Mouse (Mus musculus) liver, embryonic 11.5 days (tissue): ENCODE measurements around the gene Ptprd. TPM values are rescaled to one million over a fixed set of nuclear protein-coding genes. Genes with fewer than 3 reads are reported as not detected.

Experiments used
- ATAC-seq: fragments of 200-750 bp; cut with Nextera tagmentation; replicated peaks from 2 replicates; pipeline ENCODE4 v1.8.0; 2017; ENCODE audit warnings: moderate number of reproducible peaks, mild to moderate bottlenecking, moderate TSS enrichment, moderate library complexity; ENCODE audit not compliant: low FRiP score
- DNase-seq: peaks from one replicate; pipeline ENCODE4 v3.0.0-alpha.2; 2017; ENCODE audit warnings: low spot score
- H3K27ac ChIP-seq: fragments of 300-500 bp; sonication (generic); 2 replicates; pipeline ENCODE4 v1.5.1; 2014; ENCODE audit warnings: mild to moderate bottlenecking, low read depth, low read length, control low read depth
- H3K27me3 ChIP-seq: fragments of 300-500 bp; sonication (generic); replicated peaks from 2 replicates; pipeline ENCODE4 v1.6.1; 2014; ENCODE audit warnings: low read length, mixed read lengths; ENCODE audit not compliant: control insufficient read depth, insufficient read depth
- H3K36me3 ChIP-seq: fragments of 300-500 bp; sonication (generic); 2 replicates; pipeline ENCODE4 v1.6.1; 2014; ENCODE audit warnings: mild to moderate bottlenecking, low read length, moderate library complexity, mixed read lengths; ENCODE audit not compliant: control insufficient read depth, insufficient read depth
- H3K4me1 ChIP-seq: fragments of 300-500 bp; sonication (generic); replicated peaks from 2 replicates; pipeline ENCODE4 v1.6.1; 2014; ENCODE audit warnings: low read length, mixed read lengths; ENCODE audit not compliant: control insufficient read depth, insufficient read depth
- H3K4me2 ChIP-seq: fragments of 300-500 bp; sonication (generic); 2 replicates; pipeline ENCODE4 v1.6.1; 2014; ENCODE audit warnings: mild to moderate bottlenecking, control low read depth, moderate library complexity
- H3K4me3 ChIP-seq: fragments of 300-500 bp; sonication (generic); 2 replicates; pipeline ENCODE4 v1.5.1; 2014; ENCODE audit warnings: low read depth, low read length, control low read depth
- H3K9ac ChIP-seq: fragments of 300-500 bp; sonication (generic); 2 replicates; pipeline ENCODE4 v1.6.1; 2014; ENCODE audit warnings: low read depth, low read length, control low read depth
- H3K9me3 ChIP-seq: fragments of 300-500 bp; sonication (generic); 2 replicates; pipeline ENCODE4 v1.6.1; 2016; ENCODE audit warnings: low read length, inconsistent platforms, mixed read lengths; ENCODE audit not compliant: control insufficient read depth
- WGBS: fragments of 180-500 bp; shearing (Covaris S2); extraction: QIAGEN DNeasy Blood & Tissue Kit; methylation state at CpG from one replicate; pipeline ENCODE4 v1.1.7; 2014; 5-methylcytosine and 5-hydroxymethylcytosine counted together
- polyA plus RNA-seq: library from polyadenylated mRNA; unstranded; fragments of >200 nt; fragmentation: Nextera tagmentation; extraction: Ambion mirVana; gene quantifications from 2 replicates; pipeline ENCODE4 v1.2.1, GENCODE M21; 2014

The Ptprd gene
- polyA plus RNA-seq, 1 experiment from 2014 or later = 8.4 TPM

DNA sequence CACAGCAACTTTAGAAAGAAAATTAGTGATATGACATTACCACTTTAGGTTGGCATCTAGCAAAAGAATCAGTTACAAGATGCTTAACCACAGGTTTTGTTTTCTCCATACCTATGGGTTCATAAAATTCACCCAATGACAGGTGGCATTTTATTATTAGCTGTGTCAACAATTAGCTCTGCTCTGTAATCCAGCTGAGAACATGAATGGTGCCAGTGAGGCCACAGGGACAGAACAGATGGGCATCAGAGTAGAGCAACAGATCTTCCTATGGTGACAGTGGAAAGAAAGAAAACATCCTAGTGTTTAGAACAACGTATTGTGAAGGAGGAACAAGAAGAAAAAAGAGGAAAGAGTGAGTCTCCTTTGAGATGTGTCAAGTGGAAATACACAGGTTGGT, 973.6 kb downstream of the Ptprd start:
- DNase-seq (no peak), ATAC-seq (no peak)
- WGBS = 52% methylated on average over 1 of the region's 1 CpGs
- H3K9me3 ChIP-seq = no peaks in the 10 kb centered on the region
- no peak overlapping the region for H3K9ac ChIP-seq
- no peak overlapping the region for H3K4me2 ChIP-seq
- H3K36me3 ChIP-seq = no peaks in the 10 kb centered on the region
- no peaks in the 10 kb centered on the region for H3K4me1 ChIP-seq
- H3K27me3 ChIP-seq = no peaks in the 10 kb centered on the region
- H3K27ac ChIP-seq = no peak overlapping the region
- no peak overlapping the region for H3K4me3 ChIP-seq

DNA sequence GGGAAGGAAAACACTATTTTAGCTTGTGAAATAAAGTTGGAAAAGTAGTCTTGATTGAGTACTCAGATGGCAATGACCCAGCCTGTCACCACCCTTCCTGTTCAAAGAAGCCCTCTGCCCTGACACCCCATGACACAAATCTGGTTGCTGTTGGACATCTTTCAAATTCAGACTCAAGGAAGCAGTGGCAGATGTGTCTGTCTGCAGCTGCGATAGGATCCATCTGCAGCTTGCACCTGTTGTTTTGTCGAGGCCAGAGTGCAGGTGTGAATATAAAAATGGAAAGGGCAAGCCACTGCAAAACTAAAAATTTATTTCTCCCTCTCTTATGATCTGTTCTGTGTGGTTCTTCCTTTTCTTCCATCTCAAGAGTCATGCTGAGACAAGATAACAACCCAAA, 978.5 kb downstream of the Ptprd start:
- H3K4me1 ChIP-seq = no peaks in the 10 kb centered on the region
- no peaks in the 10 kb centered on the region for H3K9me3 ChIP-seq
- ATAC-seq (no peak), DNase-seq (no peak)
- no peak overlapping the region for H3K4me2 ChIP-seq
- no peaks in the 10 kb centered on the region for H3K27me3 ChIP-seq
- 76% methylated on average over 2 of the region's 2 CpGs for WGBS
- no peak overlapping the region for H3K27ac ChIP-seq
- H3K9ac ChIP-seq = no peak overlapping the region
- no peak overlapping the region for H3K4me3 ChIP-seq
- no peaks in the 10 kb centered on the region for H3K36me3 ChIP-seq

DNA sequence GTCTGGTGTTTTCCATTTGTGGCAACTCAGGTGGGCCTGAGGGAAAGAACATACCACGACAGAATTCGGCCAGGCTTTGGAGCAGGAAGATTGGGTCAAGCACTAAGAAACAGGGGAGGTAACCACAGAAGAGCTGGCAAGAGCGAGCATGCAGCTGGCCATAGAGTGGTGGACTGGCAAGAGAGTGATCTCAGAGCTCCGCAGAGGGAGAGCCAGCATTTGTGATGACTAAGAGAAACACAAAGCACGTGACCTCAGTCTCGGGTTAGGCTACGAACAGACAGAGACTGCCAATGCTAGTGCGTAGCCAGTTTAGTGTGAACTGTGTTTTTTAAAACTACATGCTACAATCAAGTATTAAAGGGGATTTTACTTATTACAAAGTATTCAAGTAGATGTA, 1042.9 kb downstream of the Ptprd start:
- no peak overlapping the region for H3K9ac ChIP-seq
- no peaks in the 10 kb centered on the region for H3K36me3 ChIP-seq
- no peaks in the 10 kb centered on the region for H3K4me1 ChIP-seq
- H3K4me3 ChIP-seq = no peak overlapping the region
- ATAC-seq (no peak), DNase-seq (no peak)
- WGBS = 84% methylated on average over 8 of the region's 8 CpGs
- no peak overlapping the region for H3K4me2 ChIP-seq
- H3K27ac ChIP-seq = no peak overlapping the region
- H3K9me3 ChIP-seq = no peaks in the 10 kb centered on the region
- H3K27me3 ChIP-seq = no peaks in the 10 kb centered on the region

DNA sequence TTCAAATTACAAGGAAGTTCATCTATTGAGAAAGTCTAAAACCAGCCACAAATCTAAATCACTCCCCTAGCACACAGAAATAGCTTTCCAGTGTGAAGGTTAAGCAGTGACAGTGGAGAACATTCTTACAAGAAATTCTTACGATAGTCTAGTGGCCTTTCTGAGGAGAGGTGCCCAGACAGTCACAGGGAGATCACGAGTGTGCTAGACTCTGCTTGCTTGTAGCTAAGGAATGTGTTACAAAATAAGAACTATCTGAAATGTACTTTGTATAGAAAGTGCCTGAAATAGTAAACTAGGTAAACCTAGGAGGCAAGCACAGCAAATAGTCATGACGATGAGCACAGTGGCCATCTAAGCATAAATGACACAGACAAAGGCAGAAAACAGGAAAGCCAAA, 1054.2 kb downstream of the Ptprd start:
- H3K27me3 ChIP-seq = no peaks in the 10 kb centered on the region
- H3K9me3 ChIP-seq = no peaks in the 10 kb centered on the region
- H3K4me1 ChIP-seq = no peaks in the 10 kb centered on the region
- 75% methylated on average over 3 of the region's 3 CpGs for WGBS
- no peak overlapping the region for H3K4me2 ChIP-seq
- ATAC-seq (no peak), DNase-seq (no peak)
- no peak overlapping the region for H3K9ac ChIP-seq
- H3K36me3 ChIP-seq = no peaks in the 10 kb centered on the region
- H3K4me3 ChIP-seq = no peak overlapping the region
- H3K27ac ChIP-seq = no peak overlapping the region

DNA sequence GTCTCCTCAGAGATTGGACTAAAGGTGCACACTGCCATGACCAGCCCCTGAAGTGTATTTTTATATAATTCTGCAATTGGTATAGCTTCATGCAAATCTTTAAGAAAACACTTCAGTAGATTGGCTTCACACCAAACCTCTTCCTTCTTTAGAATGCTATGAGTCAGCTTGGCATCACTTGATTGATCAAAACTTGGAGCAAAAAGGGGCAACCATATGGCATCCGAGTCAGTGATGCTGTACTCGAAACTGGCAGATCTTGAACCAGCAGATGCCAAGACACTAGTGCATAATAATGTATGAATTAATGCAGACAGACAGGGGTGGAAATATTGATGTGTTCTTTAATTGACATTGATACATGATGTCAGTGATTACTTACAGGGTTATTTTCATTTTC, 1056.2 kb downstream of the Ptprd start:
- H3K9me3 ChIP-seq = no peaks in the 10 kb centered on the region
- no peak overlapping the region for H3K9ac ChIP-seq
- no peak overlapping the region for H3K27ac ChIP-seq
- H3K27me3 ChIP-seq = no peaks in the 10 kb centered on the region
- ATAC-seq (no peak), DNase-seq (no peak)
- no peak overlapping the region for H3K4me2 ChIP-seq
- H3K4me1 ChIP-seq = no peaks in the 10 kb centered on the region
- no peaks in the 10 kb centered on the region for H3K36me3 ChIP-seq
- no peak overlapping the region for H3K4me3 ChIP-seq
- WGBS = 76% methylated on average over 2 of the region's 2 CpGs

DNA sequence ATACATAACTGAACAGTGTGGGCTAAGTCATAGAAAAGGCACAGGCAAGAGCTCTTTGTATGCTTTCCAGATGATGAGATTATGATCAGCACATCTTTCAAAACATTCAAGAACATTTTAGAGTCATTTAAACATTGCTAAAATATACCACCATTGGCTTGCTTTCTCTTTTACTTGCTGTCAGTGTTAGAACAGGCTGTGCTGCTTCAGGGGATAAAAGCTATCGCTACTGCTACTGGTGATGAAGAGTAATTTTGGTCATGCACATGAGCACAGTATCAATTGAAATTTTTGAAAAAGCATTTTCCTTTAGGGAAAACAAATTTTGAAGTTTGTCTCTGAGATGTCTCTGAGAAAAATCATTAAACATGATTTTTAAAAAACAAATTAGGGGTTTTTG, 1056.7 kb downstream of the Ptprd start:
- no peaks in the 10 kb centered on the region for H3K36me3 ChIP-seq
- ATAC-seq (no peak), DNase-seq (no peak)
- no peak overlapping the region for H3K4me2 ChIP-seq
- H3K9ac ChIP-seq = no peak overlapping the region
- H3K27me3 ChIP-seq = no peaks in the 10 kb centered on the region
- H3K4me3 ChIP-seq = no peak overlapping the region
- WGBS = 92% methylated on average over 1 of the region's 1 CpGs
- no peaks in the 10 kb centered on the region for H3K4me1 ChIP-seq
- no peaks in the 10 kb centered on the region for H3K9me3 ChIP-seq
- no peak overlapping the region for H3K27ac ChIP-seq

DNA sequence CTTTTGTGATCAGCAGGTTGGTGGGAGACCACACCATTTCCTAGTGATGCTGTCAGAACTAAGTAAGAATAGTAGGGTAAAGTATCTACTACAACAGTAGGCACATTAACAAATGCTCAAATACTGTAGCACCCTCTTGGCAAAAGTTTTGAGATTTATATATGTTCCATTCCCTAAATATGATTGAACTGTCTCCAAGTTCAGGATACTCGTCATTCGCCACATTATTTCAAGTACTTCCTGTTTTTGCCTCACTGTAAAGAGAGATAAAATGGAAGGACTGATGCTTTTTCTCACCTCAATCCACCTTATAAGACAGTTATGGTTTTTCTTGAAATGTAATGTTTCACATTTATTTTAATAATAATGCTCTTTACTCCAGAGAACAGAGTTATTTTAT, 1086.9 kb downstream of the Ptprd start:
- H3K4me1 ChIP-seq = no peaks in the 10 kb centered on the region
- no peak for ATAC-seq
- WGBS = 73% methylated on average over 2 of the region's 2 CpGs

DNA sequence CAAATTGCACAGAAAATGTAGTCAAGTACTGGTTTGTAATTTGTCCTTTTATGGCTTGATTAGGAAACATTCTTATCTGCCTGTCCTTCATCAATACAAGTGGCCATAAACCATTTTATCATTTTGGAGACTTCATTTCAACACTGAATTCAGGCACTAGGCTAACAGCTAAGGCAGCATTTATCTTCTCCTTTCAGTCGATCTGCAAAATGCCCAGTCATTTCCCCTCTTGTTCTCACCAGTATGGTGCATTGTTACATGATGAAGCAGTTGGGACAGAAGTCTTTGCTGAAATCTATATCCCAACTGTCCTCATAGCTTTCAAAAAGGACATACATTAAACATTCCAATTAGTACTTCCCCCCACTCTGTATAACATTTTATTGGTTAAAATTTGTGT, 1100.9 kb downstream of the Ptprd start:
- Histone ChIP-seq H3K9ac (no peak overlapping the region), H3K4me2 (no peak overlapping the region), H3K27me3 (no peaks in the 10 kb centered on the region), H3K36me3 (no peaks in the 10 kb centered on the region), H3K4me3 (no peak overlapping the region), H3K27ac (no peak overlapping the region), H3K9me3 (no peaks in the 10 kb centered on the region), H3K4me1 (no peaks in the 10 kb centered on the region)
- no peak for ATAC-seq
- 41% methylated on average over 1 of the region's 1 CpGs for WGBS
- no peak for DNase-seq

More for the DNA sequence above, 1086.9 kb downstream of the Ptprd start:
- Histone ChIP-seq H3K9me3 (no peaks in the 10 kb centered on the region), H3K36me3 (no peaks in the 10 kb centered on the region), H3K27me3 (no peaks in the 10 kb centered on the region), H3K27ac (no peak overlapping the region), H3K9ac (no peak overlapping the region), H3K4me2 (no peak overlapping the region), H3K4me3 (no peak overlapping the region)
- DNase-seq = no peak

DNA sequence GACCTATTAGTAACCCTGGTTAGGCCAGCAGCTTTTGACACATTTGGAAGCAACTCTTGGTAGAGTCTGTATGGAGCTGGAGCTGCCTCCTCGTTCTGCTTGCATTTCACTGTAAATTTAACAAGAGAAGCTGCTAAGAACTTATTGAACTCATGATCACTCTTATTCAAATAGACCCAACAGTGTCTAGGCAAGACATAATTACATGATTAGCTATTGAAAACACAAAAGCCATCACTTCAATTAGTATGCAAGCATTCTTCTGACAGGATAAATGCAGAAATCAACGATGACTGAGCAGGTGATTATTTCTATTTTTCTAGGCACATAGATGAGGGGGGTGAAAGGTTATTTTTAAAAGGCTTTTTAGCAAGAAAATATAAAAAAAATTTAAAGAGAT, 1104.5 kb downstream of the Ptprd start:
- Histone ChIP-seq H3K4me3 (no peak overlapping the region), H3K27ac (no peak overlapping the region), H3K4me2 (no peak overlapping the region), H3K9ac (no peak overlapping the region), H3K36me3 (no peaks in the 10 kb centered on the region), H3K9me3 (no peaks in the 10 kb centered on the region), H3K4me1 (no peaks in the 10 kb centered on the region), H3K27me3 (no peaks in the 10 kb centered on the region)
- DNase-seq (no peak), ATAC-seq (no peak)
- WGBS = 74% methylated on average over 2 of the region's 2 CpGs
